Mouse (Mus musculus) bone marrow, adult 2 months (tissue): ENCODE results near the gene Mtg2.

Source experiments
- CTCF ChIP-seq: fragments of 200-500 bp; IDR thresholded peaks from 2 replicates; pipeline ENCODE4 v1.5.1; 2011; ENCODE audit warnings: low read length, control low read depth; ENCODE audit not compliant: control insufficient read depth, insufficient read depth
- POLR2A ChIP-seq: fragments of 200-500 bp; IDR thresholded peaks from 2 replicates; pipeline ENCODE4 v1.6.1; 2011; ENCODE audit warnings: low read depth, mild to moderate bottlenecking, control low read depth, low read length, borderline replicate concordance; ENCODE audit not compliant: control insufficient read depth

- TF ChIP-seq POLR2A (0 out of 2 replicates have a peak, but pooled peaks have one; percentile 11), CTCF (no peak)
Measured at GRCm38 (mm10) chr2:180085926-180086636, 15.7 kb downstream of the Mtg2 start.
